ENCODE assay signal across 8 mouse cellular contexts in genomic region chr11:77763673-77764340, GRCm38 (mm10). TPM values are rescaled to one million over a fixed set of nuclear protein-coding genes. Genes with fewer than 3 reads are reported as not detected.
DNase-seq lines count a peak whose midpoint lies in the region; ATAC-seq and TF ChIP-seq lines count a peak whose summit lies in the region.

No protein-coding gene starts in this region.

- TF ChIP-seq EP300 in liver, postnatal 0 days (IDR thresholded peaks at IDR 0.05; ENCODE audit: low read depth) = no peak

- H3K27ac ChIP-seq in liver, postnatal 0 days (ENCODE audit: low read depth) = peak overlapping the region; percentile 93
- H3K27ac ChIP-seq in neural tube, embryonic 14.5 days (ENCODE audit: low read depth, low read length) = peak overlapping the region; percentile 93

- no peaks in the 10 kb centered on the region for H3K9me3 ChIP-seq in liver, postnatal 0 days (ENCODE audit: low read length)
- H3K9me3 ChIP-seq in neural tube, embryonic 14.5 days (ENCODE audit: control insufficient read depth, low read length) = no peaks in the 10 kb centered on the region

- H3K4me2 ChIP-seq in liver, postnatal 0 days (ENCODE audit: low read depth, low read length) = peak overlapping the region; percentile 98
- H3K4me2 ChIP-seq in neural tube, embryonic 14.5 days (ENCODE audit: low read depth, low read length) = peak overlapping the region; percentile 92

- H3K9ac ChIP-seq in liver, postnatal 0 days (replicated peaks) = peak overlapping the region; percentile 96
- H3K9ac ChIP-seq in neural tube, embryonic 14.5 days (replicated peaks; ENCODE audit: low read depth, low read length) = peak overlapping the region; percentile 98

- no peaks in the 10 kb centered on the region for H3K36me3 ChIP-seq in liver, postnatal 0 days (replicated peaks; ENCODE audit: insufficient read depth, low read length)
- H3K36me3 ChIP-seq in neural tube, embryonic 14.5 days (ENCODE audit: control insufficient read depth, insufficient read depth, low read length) = no peaks in the 10 kb centered on the region

- peak overlapping the region; percentile 96 for H3K4me3 ChIP-seq in liver, postnatal 0 days (ENCODE audit: low read depth, low read length)
- peak overlapping the region; percentile 98 for H3K4me3 ChIP-seq in neural tube, embryonic 14.5 days (ENCODE audit: low read depth, low read length)

- H3K27me3 ChIP-seq in liver, postnatal 0 days (ENCODE audit: insufficient read depth, low read length) = no peaks in the 10 kb centered on the region
- no peaks in the 10 kb centered on the region for H3K27me3 ChIP-seq in neural tube, embryonic 14.5 days (ENCODE audit: control insufficient read depth, insufficient read depth, low read length)

- peak; percentile 66 to 73 for DNase-seq in urinary bladder, adult 18-20 months (ENCODE audit: low spot score in 2 of 2)
- DNase-seq in urinary bladder, postnatal 10 days (ENCODE audit: low spot score) = no peak
- DNase-seq in heart, adult 9 months (ENCODE audit: low spot score in 2 of 2) = peak; percentile 50 to 52
- DNase-seq in kidney, adult 9 months = peak; percentile 94
- peak; percentile 84 for DNase-seq in liver, postnatal 0 days
- peak; percentile 58 for DNase-seq in urinary bladder, adult 2 months (ENCODE audit: low spot score)

- TF ChIP-seq CTCF in liver, postnatal 0 days (IDR thresholded peaks at IDR 0.05; ENCODE audit: low read depth) = no peak

- peak; percentile 37 for ATAC-seq in common myeloid progenitor, adult 5-6 weeks (replicated peaks; ENCODE audit: low read depth, poor library complexity, severe bottlenecking)
- ATAC-seq in liver, postnatal 0 days = peak; percentile 69
- peak; percentile 54 for ATAC-seq in neural tube, embryonic 14.5 days (ENCODE audit: low read depth)

- 6% methylated on average over 26 of the region's 26 CpGs for WGBS in liver, postnatal 0 days (ENCODE audit: insufficient replicate concordance)
- WGBS in neural tube, embryonic 14.5 days = 4% methylated on average over 26 of the region's 26 CpGs

- H3K4me1 ChIP-seq in liver, postnatal 0 days (ENCODE audit: insufficient read depth) = peaks cover 36% of the 10 kb centered on the region
- H3K4me1 ChIP-seq in neural tube, embryonic 14.5 days (ENCODE audit: control insufficient read depth, insufficient read depth, low read length) = peaks cover 35% of the 10 kb centered on the region

RNA-seq across cellular contexts. Expression of gene Myo18a, which starts 0.8 kb away (rescaled TPM):
- 118 and 140 TPM in 2 replicates for total RNA-seq in common myeloid progenitor, adult 5-6 weeks (2017)
- 10.4 and 10.5 TPM in 2 replicates for polyA plus RNA-seq in liver, postnatal 0 days (2015; fragmentation: Nextera tagmentation; extraction: Ambion mirVana)
- 35.7 and 42.6 TPM in 2 replicates for polyA plus RNA-seq in neural tube, embryonic 14.5 days (2014; fragmentation: Nextera tagmentation; extraction: Ambion mirVana)
- 24.1 and 33.8 TPM in 2 replicates for polyA plus RNA-seq in urinary bladder, adult 2 months (2012; rRNA removed)

RNA-seq across cellular contexts. Expression of gene Gm10277, which starts 23.7 kb away (rescaled TPM):
- total RNA-seq in common myeloid progenitor, adult 5-6 weeks (2017) = 0.05 TPM in 1 of 2 replicates, not detected in the other
- 0.12 and 0.31 TPM in 2 replicates for polyA plus RNA-seq in liver, postnatal 0 days (2015; fragmentation: Nextera tagmentation; extraction: Ambion mirVana)
- polyA plus RNA-seq in neural tube, embryonic 14.5 days (2014; fragmentation: Nextera tagmentation; extraction: Ambion mirVana) = 2.1 and 2.4 TPM in 2 replicates
- polyA plus RNA-seq in urinary bladder, adult 2 months (2012; rRNA removed) = not detected in 2 replicates

RNA-seq across cellular contexts. Expression of gene Cryba1, which starts 38.7 kb away (rescaled TPM):
- total RNA-seq in common myeloid progenitor, adult 5-6 weeks (2017) = not detected in 2 replicates
- polyA plus RNA-seq in liver, postnatal 0 days (2015; fragmentation: Nextera tagmentation; extraction: Ambion mirVana) = not detected in 2 replicates
- polyA plus RNA-seq in neural tube, embryonic 14.5 days (2014; fragmentation: Nextera tagmentation; extraction: Ambion mirVana) = 0.64 and 0.72 TPM in 2 replicates
- not detected in 2 replicates for polyA plus RNA-seq in urinary bladder, adult 2 months (2012; rRNA removed)
